Mouse (Mus musculus): ENCODE data around the gene Olfr452. TPM values are rescaled to one million over a fixed set of nuclear protein-coding genes. Genes with fewer than 3 reads are reported as not detected.

Olfr452 gene
- not detected in 2 replicates for polyA plus RNA-seq (2012; rRNA removed)

- no peak for TF ChIP-seq POLR2A (IDR thresholded peaks at IDR 0.05; ENCODE audit: control insufficient read depth, extremely low read depth, insufficient read depth, low read length, poor library complexity)
- TF ChIP-seq CTCF (IDR thresholded peaks at IDR 0.05; ENCODE audit: borderline replicate concordance, control insufficient read depth, extremely low read depth, insufficient read depth, low read length, poor library complexity) = no peak
- no peaks in the 10 kb centered on the region for H3K4me1 ChIP-seq (replicated peaks; ENCODE audit: control insufficient read depth, insufficient read depth, low read length)
- no peak for DNase-seq
These were observed at the start of gene Olfr452 for GRCm38 (mm10) chr6:42784793-42785192. TSS of gene Olfr452 (plus strand) at chr6:42785093.

GRCm38 (mm10) chr6:42739071-42739470 lies 45.8 kb upstream of the Olfr452 start, which contains the start of gene Olfr453:
TSS of gene Olfr453 (plus strand) at chr6:42739371.
- Histone ChIP-seq H3K27me3 (ENCODE audit: control insufficient read depth, insufficient read depth, low read length) (no peaks in the 10 kb centered on the region), H3K27ac (ENCODE audit: control insufficient read depth, insufficient read depth, low read length) (no peak within 1 kb of the TSS), H3K36me3 (ENCODE audit: control insufficient read depth, insufficient read depth, low read length) (no peaks in the 10 kb centered on the region), H3K4me1 (replicated peaks; ENCODE audit: control insufficient read depth, insufficient read depth, low read length) (no peaks in the 10 kb centered on the region), H3K4me3 (ENCODE audit: control insufficient read depth, insufficient read depth, low read length) (no peak within 1 kb of the TSS)
- DNase-seq = no peak
- no peak for TF ChIP-seq POLR2A (IDR thresholded peaks at IDR 0.05; ENCODE audit: control insufficient read depth, extremely low read depth, insufficient read depth, low read length, poor library complexity)
- TF ChIP-seq CTCF (IDR thresholded peaks at IDR 0.05; ENCODE audit: borderline replicate concordance, control insufficient read depth, extremely low read depth, insufficient read depth, low read length, poor library complexity) = no peak
- 95% methylated on average over 1 of the region's 1 CpGs for WGBS

More at GRCm38 (mm10) chr6:42784793-42785192, at the start of gene Olfr452:
- H3K27me3 ChIP-seq (ENCODE audit: control insufficient read depth, insufficient read depth, low read length) = no peaks in the 10 kb centered on the region
- H3K36me3 ChIP-seq (ENCODE audit: control insufficient read depth, insufficient read depth, low read length) = no peaks in the 10 kb centered on the region
- H3K4me3 ChIP-seq (ENCODE audit: control insufficient read depth, insufficient read depth, low read length) = no peak within 1 kb of the TSS
- H3K27ac ChIP-seq (ENCODE audit: control insufficient read depth, insufficient read depth, low read length) = no peak within 1 kb of the TSS

GRCm38 (mm10) chr6:42742303-42742702 lies 42.6 kb upstream of the Olfr452 start:
- DNase-seq = no peak
- TF ChIP-seq CTCF (IDR thresholded peaks at IDR 0.05; ENCODE audit: borderline replicate concordance, control insufficient read depth, extremely low read depth, insufficient read depth, low read length, poor library complexity) (no peak), POLR2A (IDR thresholded peaks at IDR 0.05; ENCODE audit: control insufficient read depth, extremely low read depth, insufficient read depth, low read length, poor library complexity) (no peak)
- H3K27ac ChIP-seq (ENCODE audit: control insufficient read depth, insufficient read depth, low read length) = no peak overlapping the region
- H3K4me3 ChIP-seq (ENCODE audit: control insufficient read depth, insufficient read depth, low read length) = no peak overlapping the region
- no peaks in the 10 kb centered on the region for H3K36me3 ChIP-seq (ENCODE audit: control insufficient read depth, insufficient read depth, low read length)
- H3K27me3 ChIP-seq (ENCODE audit: control insufficient read depth, insufficient read depth, low read length) = no peaks in the 10 kb centered on the region
- H3K4me1 ChIP-seq (replicated peaks; ENCODE audit: control insufficient read depth, insufficient read depth, low read length) = no peaks in the 10 kb centered on the region
- WGBS = 85% methylated on average over 5 of the region's 5 CpGs

GRCm38 (mm10) chr6:42747846-42748245 lies 37.0 kb upstream of the Olfr452 start:
- H3K4me3 ChIP-seq (ENCODE audit: control insufficient read depth, insufficient read depth, low read length) = no peak overlapping the region
- TF ChIP-seq POLR2A (IDR thresholded peaks at IDR 0.05; ENCODE audit: control insufficient read depth, extremely low read depth, insufficient read depth, low read length, poor library complexity) = no peak
- TF ChIP-seq CTCF (IDR thresholded peaks at IDR 0.05; ENCODE audit: borderline replicate concordance, control insufficient read depth, extremely low read depth, insufficient read depth, low read length, poor library complexity) = no peak
- no peak for DNase-seq
- no peaks in the 10 kb centered on the region for H3K36me3 ChIP-seq (ENCODE audit: control insufficient read depth, insufficient read depth, low read length)
- H3K4me1 ChIP-seq (replicated peaks; ENCODE audit: control insufficient read depth, insufficient read depth, low read length) = no peaks in the 10 kb centered on the region
- no peaks in the 10 kb centered on the region for H3K27me3 ChIP-seq (ENCODE audit: control insufficient read depth, insufficient read depth, low read length)
- H3K27ac ChIP-seq (ENCODE audit: control insufficient read depth, insufficient read depth, low read length) = no peak overlapping the region

- no peak for DNase-seq
- TF ChIP-seq CTCF (IDR thresholded peaks at IDR 0.05; ENCODE audit: borderline replicate concordance, control insufficient read depth, extremely low read depth, insufficient read depth, low read length, poor library complexity) (no peak), POLR2A (IDR thresholded peaks at IDR 0.05; ENCODE audit: control insufficient read depth, extremely low read depth, insufficient read depth, low read length, poor library complexity) (no peak)
- 85% methylated on average over 1 of the region's 1 CpGs for WGBS
These were observed 28.8 kb upstream of the Olfr452 start, which contains the start of gene Olfr38 for GRCm38 (mm10) chr6:42756104-42756503. TSS of gene Olfr38 (plus strand) at chr6:42756404.

GRCm38 (mm10) chr6:42777066-42777465 lies 7.8 kb upstream of the Olfr452 start:
- DNase-seq = no peak
- Histone ChIP-seq H3K27ac (ENCODE audit: control insufficient read depth, insufficient read depth, low read length) (no peak overlapping the region), H3K36me3 (ENCODE audit: control insufficient read depth, insufficient read depth, low read length) (no peaks in the 10 kb centered on the region), H3K4me1 (replicated peaks; ENCODE audit: control insufficient read depth, insufficient read depth, low read length) (no peaks in the 10 kb centered on the region), H3K27me3 (ENCODE audit: control insufficient read depth, insufficient read depth, low read length) (no peaks in the 10 kb centered on the region), H3K4me3 (ENCODE audit: control insufficient read depth, insufficient read depth, low read length) (no peak overlapping the region)
- 92% methylated on average over 1 of the region's 1 CpGs for WGBS
- TF ChIP-seq CTCF (IDR thresholded peaks at IDR 0.05; ENCODE audit: borderline replicate concordance, control insufficient read depth, extremely low read depth, insufficient read depth, low read length, poor library complexity) = no peak
- TF ChIP-seq POLR2A (IDR thresholded peaks at IDR 0.05; ENCODE audit: control insufficient read depth, extremely low read depth, insufficient read depth, low read length, poor library complexity) = no peak

More at GRCm38 (mm10) chr6:42756104-42756503, 28.8 kb upstream of the Olfr452 start, which contains the start of gene Olfr38:
- Histone ChIP-seq H3K27me3 (ENCODE audit: control insufficient read depth, insufficient read depth, low read length) (no peaks in the 10 kb centered on the region), H3K36me3 (ENCODE audit: control insufficient read depth, insufficient read depth, low read length) (no peaks in the 10 kb centered on the region), H3K4me1 (replicated peaks; ENCODE audit: control insufficient read depth, insufficient read depth, low read length) (no peaks in the 10 kb centered on the region), H3K27ac (ENCODE audit: control insufficient read depth, insufficient read depth, low read length) (no peak within 1 kb of the TSS), H3K4me3 (ENCODE audit: control insufficient read depth, insufficient read depth, low read length) (no peak within 1 kb of the TSS)
